ENCODE assay signal across 7 mouse cellular contexts in the genomic region with DNA sequence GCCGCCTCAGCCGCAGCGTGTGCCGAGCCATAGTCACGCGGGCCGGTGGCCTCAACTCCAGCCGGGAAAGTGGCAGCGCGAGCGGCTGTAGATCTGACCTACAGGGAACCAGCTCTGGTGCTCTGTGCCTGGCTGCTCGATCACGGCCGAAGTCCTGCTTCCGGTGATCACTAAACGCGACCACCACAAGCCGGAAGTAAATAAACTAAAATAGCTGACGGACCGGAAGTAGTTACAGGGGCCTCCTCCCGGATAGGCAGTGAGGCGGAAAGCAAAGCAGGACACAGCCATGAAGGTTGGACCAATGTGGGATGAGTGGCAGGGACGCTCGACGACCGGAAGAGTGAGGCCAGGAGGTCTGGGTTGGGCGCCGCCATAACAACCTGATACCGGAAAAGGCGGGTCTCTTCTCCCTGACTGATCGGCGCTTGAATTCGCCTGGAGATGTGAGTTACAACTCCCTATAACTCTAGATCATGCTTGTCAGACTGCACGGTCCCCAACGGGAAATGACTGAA. TPM values are rescaled to one million over a fixed set of nuclear protein-coding genes. Genes with fewer than 3 reads are reported as not detected.
A peak's percentile ranks its signal among the peaks of the same experiment; 100 is the strongest.
DNase-seq lines count a peak whose midpoint lies in the region; ATAC-seq lines count a peak whose summit lies in the region.

Gene Chchd5, plus strand, starts transcription at position 289 of the 518 bp plus-strand sequence.

- H3K27ac ChIP-seq in embryonic facial prominence, embryonic 11.5 days (replicated peaks; ENCODE audit: low read depth, low read length), result peak within 1 kb of the TSS; percentile 82
- H3K27ac ChIP-seq in limb, embryonic 10.5 days, result peak within 1 kb of the TSS; percentile 90
- peak within 1 kb of the TSS; percentile 87 for H3K27ac ChIP-seq in midbrain, embryonic 13.5 days

- H3K9ac ChIP-seq in embryonic facial prominence, embryonic 11.5 days (replicated peaks; ENCODE audit: low read length), result peak within 1 kb of the TSS; percentile 83
- peak within 1 kb of the TSS; percentile 74 for H3K9ac ChIP-seq in midbrain, embryonic 13.5 days (replicated peaks)

- H3K9me3 ChIP-seq in embryonic facial prominence, embryonic 11.5 days (replicated peaks; ENCODE audit: control insufficient read depth, low read length), result no peaks in the 10 kb centered on the region
- no peaks in the 10 kb centered on the region; the same call in 1 of the 2 replicates for H3K9me3 ChIP-seq in limb, embryonic 10.5 days (replicated peaks)
- peaks cover 11% of the 10 kb centered on the region for H3K9me3 ChIP-seq in midbrain, embryonic 13.5 days

- H3K4me1 ChIP-seq in embryonic facial prominence, embryonic 11.5 days (ENCODE audit: control insufficient read depth, insufficient read depth, low read length), result peaks cover 3% of the 10 kb centered on the region
- H3K4me1 ChIP-seq in limb, embryonic 10.5 days, result peaks cover 17% of the 10 kb centered on the region
- peaks cover 23% of the 10 kb centered on the region for H3K4me1 ChIP-seq in midbrain, embryonic 13.5 days (replicated peaks)

- H3K4me3 ChIP-seq in embryonic facial prominence, embryonic 11.5 days (ENCODE audit: low read depth, low read length), result peak within 1 kb of the TSS; percentile 67
- H3K4me3 ChIP-seq in limb, embryonic 10.5 days, result peak within 1 kb of the TSS; percentile 72
- peak within 1 kb of the TSS; percentile 65 for H3K4me3 ChIP-seq in midbrain, embryonic 13.5 days (replicated peaks)

- peak within 1 kb of the TSS; percentile 76 for H3K4me2 ChIP-seq in embryonic facial prominence, embryonic 11.5 days (ENCODE audit: low read depth, low read length)
- H3K4me2 ChIP-seq in midbrain, embryonic 13.5 days (replicated peaks), result peak within 1 kb of the TSS; percentile 84

- DNase-seq in adrenal gland, postnatal 14 days, result peak; percentile 95
- DNase-seq in embryonic facial prominence, embryonic 11.5 days (ENCODE audit: low spot score), result peak; percentile 98
- DNase-seq in kidney, adult 11 months, result peak; percentile 98
- DNase-seq in limb, embryonic 10.5 days (ENCODE audit: low spot score), result peak; percentile 93
- DNase-seq in spleen, adult 12 weeks (ENCODE audit: low spot score), result peak; percentile 69

- peak; percentile 100 for ATAC-seq in embryonic facial prominence, embryonic 11.5 days (replicated peaks; ENCODE audit: insufficient number of reproducible peaks, low FRiP score, low TSS enrichment, low read depth)
- peak; percentile 98 for ATAC-seq in granulocyte monocyte progenitor cell, adult 5-6 weeks (replicated peaks; ENCODE audit: poor library complexity, severe bottlenecking)
- ATAC-seq in midbrain, embryonic 13.5 days, result peak; percentile 100

- H3K27me3 ChIP-seq in embryonic facial prominence, embryonic 11.5 days (ENCODE audit: control insufficient read depth, insufficient read depth, low read length), result no peaks in the 10 kb centered on the region
- H3K27me3 ChIP-seq in limb, embryonic 10.5 days (ENCODE audit: low read depth, poor library complexity, severe bottlenecking), result no peaks in the 10 kb centered on the region
- no peaks in the 10 kb centered on the region for H3K27me3 ChIP-seq in midbrain, embryonic 13.5 days

- H3K36me3 ChIP-seq in embryonic facial prominence, embryonic 11.5 days (replicated peaks; ENCODE audit: control insufficient read depth, insufficient read depth, low read depth, low read length), result peaks cover 15% of the 10 kb centered on the region
- peaks cover 77% of the 10 kb centered on the region for H3K36me3 ChIP-seq in limb, embryonic 10.5 days
- H3K36me3 ChIP-seq in midbrain, embryonic 13.5 days, result peaks cover 52% of the 10 kb centered on the region

- WGBS in embryonic facial prominence, embryonic 11.5 days, result under 1% methylated on average over 35 of the region's 35 CpGs
- WGBS in limb, embryonic 10.5 days, result under 1% methylated on average over 35 of the region's 35 CpGs
- under 1% methylated on average over 35 of the region's 35 CpGs for WGBS in midbrain, embryonic 13.5 days

RNA-seq across cellular contexts. Expression of gene Chchd5, which starts in this region (rescaled TPM):
- total RNA-seq in adrenal gland, postnatal 14 days (2021), result 19.7 and 20.3 TPM in 2 replicates
- polyA plus RNA-seq in embryonic facial prominence, embryonic 11.5 days (2014; fragmentation: Nextera tagmentation; extraction: Ambion mirVana), result 26.8 and 29.0 TPM in 2 replicates
- total RNA-seq in granulocyte monocyte progenitor cell, adult 5-6 weeks (2014; fragmentation: Nextera tagmentation), result 18.4 and 18.6 TPM in 2 replicates
- 17.4 and 22.2 TPM in 2 replicates for total RNA-seq in granulocyte monocyte progenitor cell, adult 5-6 weeks (2017)
- polyA plus RNA-seq in limb, embryonic 10.5 days (2016; fragmentation: Nextera tagmentation; extraction: Ambion mirVana), result 26.6 and 28.9 TPM in 2 replicates
- 29.2 and 30.4 TPM in 2 replicates for polyA plus RNA-seq in midbrain, embryonic 13.5 days (2015; fragmentation: Nextera tagmentation; extraction: Ambion mirVana)

Comparison
In these comparisons a context has a peak if more than half of its experiments do, and no peak if none do; other contexts are left out.
1. Peak in every context shown above with its lines: DNase-seq, ATAC-seq, H3K4me3 ChIP-seq and H3K27ac ChIP-seq.